Mouse (Mus musculus) forebrain, embryonic 15.5 days (tissue): ENCODE results near the gene Fat2. TPM values are rescaled to one million over a fixed set of nuclear protein-coding genes. Genes with fewer than 3 reads are reported as not detected.

Experiments
- ATAC-seq: fragments of 200-750 bp; cut with Nextera tagmentation; replicated peaks from 2 replicates; pipeline ENCODE4 v1.8.0; 2017; ENCODE audit warnings: mild to moderate bottlenecking, moderate TSS enrichment, moderate library complexity
- H3K27ac ChIP-seq: fragments of 300-500 bp; sonication (generic); replicated peaks from 2 replicates; pipeline ENCODE4 v1.5.1; 2015; ENCODE audit warnings: mild to moderate bottlenecking, inconsistent platforms
- H3K27me3 ChIP-seq: fragments of 300-500 bp; sonication (generic); 2 replicates; pipeline ENCODE4 v1.6.1; 2015; ENCODE audit warnings: inconsistent platforms
- H3K36me3 ChIP-seq: fragments of 300-500 bp; sonication (generic); 2 replicates; pipeline ENCODE4 v1.6.1; 2015; ENCODE audit warnings: mild to moderate bottlenecking, inconsistent platforms
- H3K4me1 ChIP-seq: fragments of 300-500 bp; sonication (generic); 2 replicates; pipeline ENCODE4 v1.6.1; 2015; ENCODE audit warnings: inconsistent platforms
- H3K4me2 ChIP-seq: fragments of 300-500 bp; sonication (generic); replicated peaks from 2 replicates; pipeline ENCODE4 v1.6.1; 2015; ENCODE audit warnings: mild to moderate bottlenecking, inconsistent platforms
- H3K4me3 ChIP-seq: fragments of 300-500 bp; sonication (generic); 2 replicates; pipeline ENCODE4 v1.5.1; 2015; ENCODE audit warnings: mild to moderate bottlenecking, inconsistent platforms
- H3K9ac ChIP-seq: fragments of 300-500 bp; sonication (generic); replicated peaks from 2 replicates; pipeline ENCODE4 v1.6.1; 2015; ENCODE audit warnings: mild to moderate bottlenecking, inconsistent platforms
- H3K9me3 ChIP-seq: fragments of 300-500 bp; sonication (generic); 2 replicates; pipeline ENCODE4 v1.6.1; 2016; ENCODE audit warnings: inconsistent platforms
- whole genome bisulfite sequencing: fragments of 180-500 bp; shearing (Covaris S2); methylation state at CpG from one replicate; pipeline ENCODE4 v1.1.7; 2015; ENCODE audit warnings: mixed read lengths; 5-methylcytosine and 5-hydroxymethylcytosine counted together
- polyA plus RNA-seq: library from polyadenylated mRNA; unstranded; fragments of >200 nt; fragmentation: Nextera tagmentation; extraction: Ambion mirVana; gene quantifications from 2 replicates; pipeline ENCODE4 v1.2.1, GENCODE M21; 2015

Fat2 gene
- 0.03 TPM in 2 replicates for polyA plus RNA-seq

- Histone ChIP-seq H3K36me3 (no peaks in the 10 kb centered on the region), H3K27me3 (no peaks in the 10 kb centered on the region), H3K4me2 (no peak within 1 kb of the TSS), H3K4me1 (no peaks in the 10 kb centered on the region), H3K27ac (no peak within 1 kb of the TSS), H3K9ac (no peak within 1 kb of the TSS), H3K4me3 (no peak within 1 kb of the TSS), H3K9me3 (no peaks in the 10 kb centered on the region)
- 41% methylated on average over 13 of the region's 13 CpGs for WGBS
- ATAC-seq = no peak
Measured at GRCm38 (mm10) chr11:55336101-55336891, at the start of gene Fat2. TSS of gene Fat2 (minus strand) at chr11:55336564.

DNA sequence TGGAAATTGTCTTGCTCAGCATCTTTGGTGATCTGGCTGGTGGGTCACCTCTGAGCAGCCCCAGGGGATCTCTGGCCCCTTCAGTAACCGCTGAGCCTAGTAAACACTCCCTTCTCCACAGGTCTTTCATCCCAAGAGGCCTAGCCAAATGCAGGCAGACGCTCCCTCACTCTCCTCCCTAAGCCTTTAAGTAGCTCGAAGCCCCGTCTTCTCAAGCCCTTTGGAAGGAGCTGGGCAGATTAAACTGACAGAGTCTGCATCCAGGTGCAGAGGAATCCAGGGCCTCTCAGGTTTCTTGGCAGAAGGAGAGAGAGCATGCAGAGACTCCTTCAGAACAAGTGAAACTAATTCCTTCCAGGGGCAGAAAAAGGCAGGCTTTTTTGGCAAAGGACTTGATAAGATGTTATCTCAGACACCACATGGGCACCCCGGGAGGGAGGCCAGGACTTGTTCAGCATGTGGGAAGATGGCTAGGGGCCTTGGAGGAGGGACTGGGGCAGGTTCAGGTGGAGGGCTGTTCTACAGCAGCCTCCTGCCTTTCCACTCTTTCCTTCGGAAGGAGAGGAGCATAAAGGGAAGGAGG lies 47.2 kb upstream of the Fat2 start:
- Histone ChIP-seq H3K27me3 (no peaks in the 10 kb centered on the region), H3K9me3 (no peaks in the 10 kb centered on the region), H3K4me2 (no peak overlapping the region), H3K27ac (no peak overlapping the region), H3K4me3 (no peak overlapping the region), H3K9ac (no peak overlapping the region), H3K4me1 (peaks cover 5% of the 10 kb centered on the region), H3K36me3 (no peaks in the 10 kb centered on the region)
- WGBS = 17% methylated on average over 6 of the region's 6 CpGs
- no peak for ATAC-seq

DNA sequence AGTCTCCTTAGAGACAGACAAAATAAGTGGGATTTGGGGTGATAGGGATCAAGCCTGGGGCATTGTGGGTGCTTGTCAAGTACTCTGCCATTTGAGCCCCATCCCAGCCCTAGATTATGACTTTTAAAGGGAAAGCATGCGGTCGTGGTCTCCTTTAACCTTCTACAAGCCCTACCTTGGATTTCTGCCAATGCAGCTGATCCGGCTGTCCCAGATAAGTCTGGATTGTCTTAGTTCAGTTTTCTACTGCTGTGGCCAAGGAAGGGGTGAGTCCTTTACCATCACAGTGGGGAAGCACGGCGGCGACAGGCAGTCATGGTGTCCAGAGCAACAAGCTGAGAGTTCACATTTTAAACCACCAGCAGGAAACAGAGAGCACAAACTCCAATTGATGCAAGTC lies 44.5 kb upstream of the Fat2 start:
- Histone ChIP-seq H3K4me2 (no peak overlapping the region), H3K27ac (no peak overlapping the region), H3K9me3 (no peaks in the 10 kb centered on the region), H3K27me3 (no peaks in the 10 kb centered on the region), H3K36me3 (no peaks in the 10 kb centered on the region), H3K4me1 (peaks cover 8% of the 10 kb centered on the region), H3K4me3 (no peak overlapping the region), H3K9ac (no peak overlapping the region)
- ATAC-seq = no peak
- 58% methylated on average over 6 of the region's 6 CpGs for WGBS

GRCm38 (mm10) chr11:55378371-55378770 lies 42.0 kb upstream of the Fat2 start:
- WGBS = 40% methylated on average over 5 of the region's 5 CpGs
- Histone ChIP-seq H3K4me3 (no peak overlapping the region), H3K9ac (no peak overlapping the region), H3K4me1 (peaks cover 8% of the 10 kb centered on the region), H3K27ac (no peak overlapping the region), H3K4me2 (no peak overlapping the region), H3K36me3 (no peaks in the 10 kb centered on the region), H3K9me3 (no peaks in the 10 kb centered on the region), H3K27me3 (no peaks in the 10 kb centered on the region)
- ATAC-seq = peak; percentile 75

- Histone ChIP-seq H3K9me3 (no peaks in the 10 kb centered on the region), H3K27me3 (no peaks in the 10 kb centered on the region), H3K4me2 (no peak overlapping the region), H3K27ac (no peak overlapping the region), H3K36me3 (no peaks in the 10 kb centered on the region), H3K9ac (no peak overlapping the region), H3K4me1 (peaks cover 8% of the 10 kb centered on the region), H3K4me3 (no peak overlapping the region)
- WGBS = 52% methylated on average over 6 of the region's 6 CpGs
- ATAC-seq = no peak
Measured at GRCm38 (mm10) chr11:55373838-55374237, 37.5 kb upstream of the Fat2 start.

DNA sequence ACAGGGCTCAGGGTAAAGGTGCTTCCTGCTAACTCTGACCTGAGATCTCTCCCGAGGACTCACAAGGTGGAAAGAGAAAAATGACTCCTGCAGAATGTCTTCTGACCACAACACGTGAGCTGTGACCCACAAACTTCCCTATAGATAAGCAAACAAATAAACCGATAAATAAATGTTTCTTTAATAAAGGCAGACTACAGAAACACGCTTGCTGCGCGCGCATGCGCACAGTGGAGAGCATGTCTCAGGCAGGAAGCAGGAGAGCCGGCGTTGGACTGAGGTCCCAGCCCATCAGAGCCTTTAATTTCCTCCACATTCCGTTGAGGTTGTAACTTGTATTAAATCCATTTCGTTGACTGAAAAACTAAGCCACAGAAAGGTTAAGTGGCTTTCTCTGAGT lies 37.0 kb upstream of the Fat2 start:
- no peaks in the 10 kb centered on the region for H3K36me3 ChIP-seq
- no peaks in the 10 kb centered on the region for H3K9me3 ChIP-seq
- no peak overlapping the region for H3K4me2 ChIP-seq
- H3K27me3 ChIP-seq = no peaks in the 10 kb centered on the region
- no peak for ATAC-seq
- peaks cover 4% of the 10 kb centered on the region; the same call in 1 of the 2 replicates for H3K4me1 ChIP-seq
- 88% methylated on average over 12 of the region's 12 CpGs for WGBS
- H3K4me3 ChIP-seq = no peak overlapping the region
- H3K27ac ChIP-seq = no peak overlapping the region
- no peak overlapping the region for H3K9ac ChIP-seq

DNA sequence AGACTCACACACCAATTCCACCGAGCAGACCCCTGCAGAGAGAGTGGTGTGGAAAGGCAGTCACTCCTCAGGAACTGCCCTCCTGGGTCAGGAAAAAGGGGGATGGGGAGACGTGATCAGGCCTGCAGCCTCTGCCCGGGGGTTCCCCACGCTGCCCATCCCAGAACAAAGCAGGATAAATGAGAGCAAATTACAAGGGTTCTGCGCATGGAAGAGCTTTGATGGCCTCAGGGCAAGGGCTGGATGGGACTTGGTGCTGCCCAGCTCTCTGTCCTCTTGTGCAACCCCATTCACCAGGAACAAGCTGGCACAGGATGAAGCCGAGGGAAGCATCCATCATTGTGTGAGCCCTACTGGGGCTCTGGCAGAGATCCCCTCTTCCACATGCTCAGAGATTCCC lies 35.6 kb upstream of the Fat2 start:
- H3K9me3 ChIP-seq = no peaks in the 10 kb centered on the region
- no peak overlapping the region for H3K4me2 ChIP-seq
- H3K4me1 ChIP-seq = no peaks in the 10 kb centered on the region
- no peak overlapping the region for H3K27ac ChIP-seq
- ATAC-seq = no peak
- WGBS = 36% methylated on average over 6 of the region's 6 CpGs
- H3K4me3 ChIP-seq = no peak overlapping the region
- H3K36me3 ChIP-seq = no peaks in the 10 kb centered on the region
- H3K9ac ChIP-seq = no peak overlapping the region
- no peaks in the 10 kb centered on the region for H3K27me3 ChIP-seq

GRCm38 (mm10) chr11:55369093-55369471 lies 32.7 kb upstream of the Fat2 start:
- ATAC-seq = no peak
- Histone ChIP-seq H3K9me3 (no peaks in the 10 kb centered on the region), H3K4me1 (no peaks in the 10 kb centered on the region), H3K27me3 (no peaks in the 10 kb centered on the region), H3K4me3 (no peak overlapping the region), H3K36me3 (no peaks in the 10 kb centered on the region), H3K27ac (no peak overlapping the region), H3K9ac (no peak overlapping the region), H3K4me2 (no peak overlapping the region)
- 67% methylated on average over 6 of the region's 6 CpGs for WGBS

DNA sequence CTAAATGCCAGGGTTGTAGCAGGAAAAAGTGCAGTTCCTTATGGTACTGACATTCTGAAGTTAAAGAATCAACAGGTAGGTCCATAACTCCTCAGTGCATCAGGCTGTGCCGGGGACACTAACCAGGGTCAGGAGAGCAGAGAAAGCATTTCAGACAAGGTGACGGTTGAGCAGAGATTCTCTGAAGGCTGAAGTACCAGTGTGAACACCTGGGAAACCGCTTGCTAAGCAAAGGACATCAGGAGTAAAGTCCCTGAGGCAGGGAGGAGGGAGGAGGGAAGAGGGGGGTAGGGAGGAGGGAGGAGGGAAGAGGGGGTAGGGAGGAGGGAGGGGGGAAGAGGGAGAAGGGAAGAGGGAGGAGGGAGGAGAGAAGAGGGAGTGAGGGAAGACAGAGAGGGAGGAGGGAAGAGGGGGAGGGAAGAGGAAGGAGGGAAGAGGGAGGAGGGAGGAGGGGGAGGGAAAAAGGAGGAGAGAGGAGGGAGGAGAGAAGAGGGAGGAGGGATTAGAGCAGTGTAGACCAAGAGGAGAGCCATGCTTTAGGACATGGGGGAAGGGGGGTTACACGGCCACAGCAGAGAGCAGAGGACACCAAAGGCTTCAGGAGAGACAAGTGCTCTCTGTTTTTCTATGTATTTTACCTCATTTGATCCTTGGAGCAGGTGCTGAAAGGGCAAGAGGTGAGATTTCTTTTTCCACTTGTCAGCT lies 32.2 kb upstream of the Fat2 start:
- Histone ChIP-seq H3K36me3 (no peaks in the 10 kb centered on the region), H3K9me3 (no peaks in the 10 kb centered on the region), H3K27me3 (no peaks in the 10 kb centered on the region), H3K9ac (no peak overlapping the region), H3K4me2 (no peak overlapping the region), H3K4me1 (no peaks in the 10 kb centered on the region), H3K27ac (no peak overlapping the region), H3K4me3 (no peak overlapping the region)
- no peak for ATAC-seq
- WGBS = 62% methylated on average over 4 of the region's 4 CpGs

GRCm38 (mm10) chr11:55367783-55368182 lies 31.4 kb upstream of the Fat2 start:
- Histone ChIP-seq H3K4me3 (no peak overlapping the region), H3K9ac (no peak overlapping the region), H3K4me1 (no peaks in the 10 kb centered on the region), H3K36me3 (no peaks in the 10 kb centered on the region), H3K9me3 (no peaks in the 10 kb centered on the region), H3K4me2 (no peak overlapping the region), H3K27me3 (no peaks in the 10 kb centered on the region), H3K27ac (no peak overlapping the region)
- ATAC-seq = no peak
- 58% methylated on average over 10 of the region's 10 CpGs for WGBS

GRCm38 (mm10) chr11:55365840-55366239 lies 29.5 kb upstream of the Fat2 start:
- ATAC-seq = no peak

DNA sequence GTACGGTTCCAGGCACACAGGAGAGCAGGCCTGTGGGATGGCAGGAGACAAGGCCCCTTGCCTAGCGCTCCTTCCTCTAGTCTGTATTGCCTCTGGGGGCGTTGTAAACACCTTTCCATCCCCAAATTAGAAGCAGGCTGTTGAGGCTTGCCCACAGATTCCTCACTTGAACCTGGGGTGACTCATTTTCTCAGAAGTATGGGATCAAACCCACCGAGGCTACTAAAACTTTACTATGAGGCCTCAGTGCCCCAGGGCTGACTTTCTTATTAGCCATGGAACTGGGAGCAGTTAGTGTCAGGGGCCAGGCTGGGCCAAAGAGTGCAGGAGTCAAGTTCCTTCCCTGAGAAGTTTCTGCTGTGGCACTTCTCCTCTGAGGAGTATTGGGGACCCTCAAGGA lies 28.9 kb upstream of the Fat2 start:
- Histone ChIP-seq H3K9me3 (no peaks in the 10 kb centered on the region), H3K36me3 (no peaks in the 10 kb centered on the region), H3K4me3 (no peak overlapping the region), H3K4me1 (no peaks in the 10 kb centered on the region), H3K9ac (no peak overlapping the region), H3K27ac (no peak overlapping the region), H3K4me2 (no peak overlapping the region), H3K27me3 (no peaks in the 10 kb centered on the region)
- WGBS = 53% methylated on average over 4 of the region's 4 CpGs
- no peak for ATAC-seq

More at GRCm38 (mm10) chr11:55365840-55366239, 29.5 kb upstream of the Fat2 start:
- WGBS = 74% methylated on average over 5 of the region's 5 CpGs
- no peak overlapping the region for H3K27ac ChIP-seq
- no peak overlapping the region for H3K4me3 ChIP-seq
- no peak overlapping the region for H3K4me2 ChIP-seq
- no peak overlapping the region for H3K9ac ChIP-seq
- H3K27me3 ChIP-seq = no peaks in the 10 kb centered on the region
- H3K9me3 ChIP-seq = no peaks in the 10 kb centered on the region
- no peaks in the 10 kb centered on the region for H3K36me3 ChIP-seq
- no peaks in the 10 kb centered on the region for H3K4me1 ChIP-seq
